Mouse (Mus musculus) heart, postnatal 0 days (tissue): ENCODE results near the gene Rbm33.

Source experiments
- CTCF ChIP-seq: IDR thresholded peaks from 2 replicates; pipeline ENCODE4 v1.5.1; 2016; ENCODE audit warnings: antibody characterized with exemption, control low read depth, low read depth
- EP300 ChIP-seq: IDR thresholded peaks from 2 replicates; pipeline ENCODE4 v1.6.1; 2016; ENCODE audit warnings: antibody characterized with exemption, low read depth

DNA sequence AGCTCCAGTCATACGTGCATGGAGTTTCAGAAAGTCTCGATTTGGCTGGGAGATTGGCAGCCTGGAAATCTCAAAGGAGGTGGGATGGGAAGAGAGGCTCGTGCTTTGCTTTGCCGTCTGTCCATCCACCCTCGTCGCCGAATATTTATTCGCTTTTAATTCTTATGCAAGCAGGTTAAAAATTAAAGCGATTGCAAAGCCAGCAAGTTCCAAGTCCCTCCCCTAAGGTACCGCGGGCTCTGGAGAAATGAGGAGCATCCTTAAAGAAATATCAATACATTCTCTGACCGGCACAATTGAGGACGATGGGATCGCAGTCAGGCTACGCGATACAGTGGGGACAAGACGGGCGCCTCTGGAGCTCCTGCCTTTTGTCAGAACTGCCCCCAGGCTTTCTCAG is 148.6 kb downstream of the Rbm33 start:
- TF ChIP-seq CTCF (no peak), EP300 (no peak)
